Mouse (Mus musculus): ENCODE data around the gene Ushbp1. TPM values are rescaled to one million over a fixed set of nuclear protein-coding genes. Genes with fewer than 3 reads are reported as not detected.

Gene Ushbp1
- polyA plus RNA-seq, 1 experiment from 2014 or later, result 8.1 TPM

Other genes starting within 250 kb of the Ushbp1 start
- 15.5 and 17.2 TPM in 2 replicates for gene Myo9b, start 123.1 kb downstream of the Ushbp1 start, polyA plus RNA-seq (2015; fragmentation: Nextera tagmentation; extraction: Ambion mirVana)
- 65.7 and 67.9 TPM in 2 replicates for gene Haus8, start 122.9 kb downstream of the Ushbp1 start, polyA plus RNA-seq (2015; fragmentation: Nextera tagmentation; extraction: Ambion mirVana)
- 117 and 123 TPM in 2 replicates for gene Use1, start 29.0 kb downstream of the Ushbp1 start, polyA plus RNA-seq (2015; fragmentation: Nextera tagmentation; extraction: Ambion mirVana)
- gene Ocel1, start 24.5 kb downstream of the Ushbp1 start, polyA plus RNA-seq (2015; fragmentation: Nextera tagmentation; extraction: Ambion mirVana), result 5.1 and 5.3 TPM in 2 replicates
- gene Nr2f6, start 13.8 kb downstream of the Ushbp1 start, polyA plus RNA-seq (2015; fragmentation: Nextera tagmentation; extraction: Ambion mirVana), result 19.8 and 20.1 TPM in 2 replicates
- 89.8 and 91.0 TPM in 2 replicates for gene Babam1, start 1.1 kb upstream of the Ushbp1 start, polyA plus RNA-seq (2015; fragmentation: Nextera tagmentation; extraction: Ambion mirVana)
- gene Ankle1, start 10.2 kb upstream of the Ushbp1 start, polyA plus RNA-seq (2015; fragmentation: Nextera tagmentation; extraction: Ambion mirVana), result 4.0 and 5.1 TPM in 2 replicates
- 176 TPM in 2 replicates for gene Abhd8, start 67.9 kb upstream of the Ushbp1 start, polyA plus RNA-seq (2015; fragmentation: Nextera tagmentation; extraction: Ambion mirVana)
- 182 and 191 TPM in 2 replicates for gene Mrpl34, start 69.2 kb upstream of the Ushbp1 start, polyA plus RNA-seq (2015; fragmentation: Nextera tagmentation; extraction: Ambion mirVana)
- gene Dda1, start 73.4 kb upstream of the Ushbp1 start, polyA plus RNA-seq (2015; fragmentation: Nextera tagmentation; extraction: Ambion mirVana), result 224 and 231 TPM in 2 replicates
- 4.0 and 5.9 TPM in 2 replicates for gene Ano8, start 90.2 kb upstream of the Ushbp1 start, polyA plus RNA-seq (2015; fragmentation: Nextera tagmentation; extraction: Ambion mirVana)
- gene Gtpbp3, start 92.3 kb upstream of the Ushbp1 start, polyA plus RNA-seq (2015; fragmentation: Nextera tagmentation; extraction: Ambion mirVana), result 11.8 and 12.5 TPM in 2 replicates
- 5.7 and 6.5 TPM in 2 replicates for gene Plvap, start 116.0 kb upstream of the Ushbp1 start, polyA plus RNA-seq (2015; fragmentation: Nextera tagmentation; extraction: Ambion mirVana)
- gene Ccdc194, start 129.9 kb upstream of the Ushbp1 start, polyA plus RNA-seq (2015; fragmentation: Nextera tagmentation; extraction: Ambion mirVana), result 0.11 TPM in 1 of 2 replicates, not detected in the other
- gene Bst2, start 141.7 kb upstream of the Ushbp1 start, polyA plus RNA-seq (2015; fragmentation: Nextera tagmentation; extraction: Ambion mirVana), result 6.8 and 7.9 TPM in 2 replicates
- 52.4 and 60.3 TPM in 2 replicates for gene Mvb12a, start 147.1 kb upstream of the Ushbp1 start, polyA plus RNA-seq (2015; fragmentation: Nextera tagmentation; extraction: Ambion mirVana)
- 0.17 TPM in 1 of 2 replicates, not detected in the other for gene Tmem221, start 163.1 kb upstream of the Ushbp1 start, polyA plus RNA-seq (2015; fragmentation: Nextera tagmentation; extraction: Ambion mirVana)
- not detected in 2 replicates for gene Nxnl1, start 170.8 kb upstream of the Ushbp1 start, polyA plus RNA-seq (2015; fragmentation: Nextera tagmentation; extraction: Ambion mirVana)
- 71.4 and 79.2 TPM in 2 replicates for gene Slc27a1, start 173.1 kb upstream of the Ushbp1 start, polyA plus RNA-seq (2015; fragmentation: Nextera tagmentation; extraction: Ambion mirVana)
- 219 and 237 TPM in 2 replicates for gene Pgls, start 196.4 kb upstream of the Ushbp1 start, polyA plus RNA-seq (2015; fragmentation: Nextera tagmentation; extraction: Ambion mirVana)
- 6.4 and 7.9 TPM in 2 replicates for gene Fam129c, start 201.8 kb upstream of the Ushbp1 start, polyA plus RNA-seq (2015; fragmentation: Nextera tagmentation; extraction: Ambion mirVana)
- gene Colgalt1, start 215.2 kb upstream of the Ushbp1 start, polyA plus RNA-seq (2015; fragmentation: Nextera tagmentation; extraction: Ambion mirVana), result 68.8 and 70.8 TPM in 2 replicates